Mouse (Mus musculus) megakaryocyte, embryonic 14.5 days (primary cell): ENCODE measurements around the gene Arl1.

Source experiments
- FLI1 ChIP-seq: IDR thresholded peaks from 2 replicates; pipeline ENCODE4 v1.6.1; 2012; ENCODE audit warnings: low read length, inconsistent platforms, mixed read lengths
- GATA1 ChIP-seq: IDR thresholded peaks from 3 replicates; pipeline ENCODE4 v1.6.1; 2012; ENCODE audit warnings: mixed read lengths, low read length, inconsistent platforms, borderline replicate concordance

- TF ChIP-seq GATA1 (no peak), FLI1 (no peak)
Measured at GRCm38 (mm10) chr10:88728166-88728565, 2.5 kb upstream of the Arl1 start.
